Mouse (Mus musculus): ENCODE results near the gene Pik3r5.

Pik3r5 gene

DNA sequence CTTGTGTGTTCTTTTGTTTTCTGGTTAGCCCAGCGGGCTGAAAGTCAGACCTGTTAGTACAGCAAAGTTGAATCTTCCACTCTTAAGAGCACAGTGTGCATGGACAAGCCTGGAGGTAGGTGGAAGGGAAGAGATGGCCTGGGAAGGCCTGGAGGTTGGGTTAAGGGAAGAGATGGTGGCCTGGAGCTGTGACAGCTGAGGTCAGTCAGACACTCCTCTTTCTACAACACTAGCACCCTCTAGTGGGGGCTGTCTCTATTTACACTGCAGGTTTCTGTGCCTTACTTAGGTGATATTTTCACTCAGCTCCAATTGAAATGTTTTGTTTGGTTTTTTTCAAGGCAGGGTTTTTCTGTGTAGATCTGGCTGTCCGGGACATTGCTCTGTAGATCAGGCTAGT is 23.8 kb upstream of the Pik3r5 start:
- peaks cover 34% of the 10 kb centered on the region for H3K4me1 ChIP-seq (replicated peaks; ENCODE audit: low read depth, low read length)
- H3K36me3 ChIP-seq (ENCODE audit: insufficient read depth, low read length) = no peaks in the 10 kb centered on the region
- H3K4me3 ChIP-seq (replicated peaks; ENCODE audit: low read length) = no peak overlapping the region
- H3K9me3 ChIP-seq (ENCODE audit: low read length) = peaks cover under 1% of the 10 kb centered on the region; the same call in 1 of the 2 replicates
- peaks cover 32% of the 10 kb centered on the region for H3K27me3 ChIP-seq (ENCODE audit: insufficient read depth, low read length)
- TF ChIP-seq POU5F1 (IDR thresholded peaks at IDR 0.05; ENCODE audit: borderline replicate concordance, low read length) (no peak), NANOG (IDR thresholded peaks at IDR 0.05; ENCODE audit: borderline replicate concordance, low read length) (no peak), CTCF (conservative IDR thresholded peaks at IDR 0.05; ENCODE audit: low read length) (peak; percentile 82)

GRCm38 (mm10) chr11:68417001-68417400 is 14.9 kb upstream of the Pik3r5 start:
- Histone ChIP-seq H3K27me3 (ENCODE audit: insufficient read depth, low read length) (peaks cover 11% of the 10 kb centered on the region), H3K9me3 (ENCODE audit: low read length) (peaks cover 17% of the 10 kb centered on the region), H3K4me1 (replicated peaks; ENCODE audit: low read depth, low read length) (no peaks in the 10 kb centered on the region), H3K36me3 (ENCODE audit: insufficient read depth, low read length) (no peaks in the 10 kb centered on the region), H3K4me3 (replicated peaks; ENCODE audit: low read length) (no peak overlapping the region)
- TF ChIP-seq NANOG (IDR thresholded peaks at IDR 0.05; ENCODE audit: borderline replicate concordance, low read length) (no peak), POU5F1 (IDR thresholded peaks at IDR 0.05; ENCODE audit: borderline replicate concordance, low read length) (no peak), CTCF (conservative IDR thresholded peaks at IDR 0.05; ENCODE audit: low read length) (no peak)

GRCm38 (mm10) chr11:68417831-68418230 is 14.1 kb upstream of the Pik3r5 start:
- H3K4me1 ChIP-seq (replicated peaks; ENCODE audit: low read depth, low read length) = no peaks in the 10 kb centered on the region
- TF ChIP-seq CTCF (conservative IDR thresholded peaks at IDR 0.05; ENCODE audit: low read length) (peak; percentile 94), POU5F1 (IDR thresholded peaks at IDR 0.05; ENCODE audit: borderline replicate concordance, low read length) (no peak), NANOG (IDR thresholded peaks at IDR 0.05; ENCODE audit: borderline replicate concordance, low read length) (no peak)

DNA sequence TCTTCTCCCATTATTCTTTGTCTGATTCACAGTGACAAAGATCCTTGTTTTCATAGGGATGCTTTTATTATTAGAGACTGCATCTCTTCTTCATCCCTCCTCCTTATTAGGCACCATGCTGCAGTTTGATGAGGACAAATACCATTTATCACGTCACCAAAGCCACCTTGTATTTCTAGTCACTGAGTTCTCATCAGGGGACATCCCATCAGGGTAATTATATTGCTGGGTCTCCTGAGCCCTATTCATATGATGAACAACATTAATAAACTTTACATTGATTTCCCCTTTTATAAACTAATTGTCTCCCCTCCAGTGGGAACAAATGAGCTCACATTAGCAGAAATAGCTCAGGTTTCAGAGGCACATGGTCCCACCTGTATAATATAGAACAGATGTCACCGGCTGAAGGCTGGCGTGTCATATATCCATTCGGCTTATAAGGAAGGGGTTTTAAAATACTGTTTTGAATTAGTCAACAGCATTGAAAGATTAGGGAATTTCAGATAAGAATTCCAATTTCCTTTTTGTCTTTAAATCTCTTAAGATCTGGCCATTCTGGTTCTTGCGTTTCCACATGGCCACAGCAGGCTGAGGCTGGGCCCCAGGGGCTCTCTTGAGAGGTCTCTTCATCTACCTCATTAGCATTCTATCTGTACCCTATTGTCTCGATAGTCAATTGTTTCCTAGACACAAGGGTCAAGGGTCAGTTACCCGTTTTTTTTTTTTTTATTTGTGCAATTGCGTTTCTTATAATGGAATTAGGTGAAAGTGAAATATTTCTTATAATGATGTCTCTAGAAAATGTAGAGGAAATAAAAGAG is 6.2 kb upstream of the Pik3r5 start:
- Histone ChIP-seq H3K9me3 (ENCODE audit: low read length) (no peaks in the 10 kb centered on the region), H3K27me3 (ENCODE audit: insufficient read depth, low read length) (peaks cover 31% of the 10 kb centered on the region), H3K36me3 (ENCODE audit: insufficient read depth, low read length) (no peaks in the 10 kb centered on the region), H3K4me3 (replicated peaks; ENCODE audit: low read length) (no peak overlapping the region), H3K4me1 (replicated peaks; ENCODE audit: low read depth, low read length) (no peaks in the 10 kb centered on the region)
- no peak for TF ChIP-seq NANOG (IDR thresholded peaks at IDR 0.05; ENCODE audit: borderline replicate concordance, low read length)
- TF ChIP-seq CTCF (conservative IDR thresholded peaks at IDR 0.05; ENCODE audit: low read length) = no peak
- TF ChIP-seq POU5F1 (IDR thresholded peaks at IDR 0.05; ENCODE audit: borderline replicate concordance, low read length) = no peak

More at GRCm38 (mm10) chr11:68417831-68418230, 14.1 kb upstream of the Pik3r5 start:
- no peak overlapping the region for H3K4me3 ChIP-seq (replicated peaks; ENCODE audit: low read length)
- H3K9me3 ChIP-seq (ENCODE audit: low read length) = peaks cover 17% of the 10 kb centered on the region
- peaks cover 11% of the 10 kb centered on the region for H3K27me3 ChIP-seq (ENCODE audit: insufficient read depth, low read length)
- no peaks in the 10 kb centered on the region for H3K36me3 ChIP-seq (ENCODE audit: insufficient read depth, low read length)

DNA sequence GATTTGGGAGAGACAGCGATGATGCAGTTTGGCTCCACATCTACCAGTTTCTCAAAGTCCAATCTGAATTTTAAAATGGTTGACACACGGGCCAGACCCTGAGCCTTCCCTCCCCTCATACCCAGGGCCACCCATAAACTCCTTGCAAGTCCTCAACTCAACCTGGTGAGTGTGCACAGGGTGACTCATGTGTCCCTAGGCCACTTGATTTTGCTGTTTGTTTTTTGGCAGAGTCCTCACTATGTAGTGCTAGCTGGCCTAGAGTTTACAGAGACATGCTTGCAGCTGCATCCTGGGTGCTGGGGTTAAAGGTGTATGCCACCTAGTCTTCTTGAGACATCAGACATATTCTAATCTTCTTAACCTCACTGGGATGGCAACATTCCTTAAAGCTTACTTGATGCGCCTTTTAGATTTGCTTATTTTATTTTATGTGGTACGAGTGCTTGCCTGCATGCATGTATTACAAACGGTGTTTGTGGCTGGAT is 4.8 kb upstream of the Pik3r5 start:
- H3K36me3 ChIP-seq (ENCODE audit: insufficient read depth, low read length) = no peaks in the 10 kb centered on the region
- peaks cover 5% of the 10 kb centered on the region; the same call in 1 of the 2 replicates for H3K4me1 ChIP-seq (replicated peaks; ENCODE audit: low read depth, low read length)
- peaks cover 38% of the 10 kb centered on the region for H3K27me3 ChIP-seq (ENCODE audit: insufficient read depth, low read length)
- TF ChIP-seq POU5F1 (IDR thresholded peaks at IDR 0.05; ENCODE audit: borderline replicate concordance, low read length) (no peak), NANOG (IDR thresholded peaks at IDR 0.05; ENCODE audit: borderline replicate concordance, low read length) (no peak), CTCF (conservative IDR thresholded peaks at IDR 0.05; ENCODE audit: low read length) (no peak)
- H3K4me3 ChIP-seq (replicated peaks; ENCODE audit: low read length) = no peak overlapping the region
- no peaks in the 10 kb centered on the region for H3K9me3 ChIP-seq (ENCODE audit: low read length)

- no peaks in the 10 kb centered on the region for H3K9me3 ChIP-seq (ENCODE audit: low read length)
- no peak for TF ChIP-seq NANOG (IDR thresholded peaks at IDR 0.05; ENCODE audit: borderline replicate concordance, low read length)
- no peak for TF ChIP-seq CTCF (conservative IDR thresholded peaks at IDR 0.05; ENCODE audit: low read length)
- TF ChIP-seq POU5F1 (IDR thresholded peaks at IDR 0.05; ENCODE audit: borderline replicate concordance, low read length) = no peak
- peaks cover 14% of the 10 kb centered on the region for H3K4me1 ChIP-seq (replicated peaks; ENCODE audit: low read depth, low read length)
- H3K27me3 ChIP-seq (ENCODE audit: insufficient read depth, low read length) = peaks cover 70% of the 10 kb centered on the region
- H3K4me3 ChIP-seq (replicated peaks; ENCODE audit: low read length) = no peak overlapping the region
- H3K36me3 ChIP-seq (ENCODE audit: insufficient read depth, low read length) = no peaks in the 10 kb centered on the region
Observed at GRCm38 (mm10) chr11:68430662-68431061, 1.3 kb upstream of the Pik3r5 start.

GRCm38 (mm10) chr11:68432361-68433021 is 570 bp downstream of the Pik3r5 start:
- Histone ChIP-seq H3K9me3 (ENCODE audit: low read length) (no peaks in the 10 kb centered on the region), H3K27me3 (ENCODE audit: insufficient read depth, low read length) (peaks cover 76% of the 10 kb centered on the region), H3K4me3 (replicated peaks; ENCODE audit: low read length) (peak overlapping the region; percentile 80), H3K36me3 (ENCODE audit: insufficient read depth, low read length) (no peaks in the 10 kb centered on the region), H3K4me1 (replicated peaks; ENCODE audit: low read depth, low read length) (peaks cover 14% of the 10 kb centered on the region)
- TF ChIP-seq NANOG (IDR thresholded peaks at IDR 0.05; ENCODE audit: borderline replicate concordance, low read length) = no peak
- no peak for TF ChIP-seq POU5F1 (IDR thresholded peaks at IDR 0.05; ENCODE audit: borderline replicate concordance, low read length)
- TF ChIP-seq CTCF (conservative IDR thresholded peaks at IDR 0.05; ENCODE audit: low read length) = no peak

- peaks cover 22% of the 10 kb centered on the region for H3K4me1 ChIP-seq (replicated peaks; ENCODE audit: low read depth, low read length)
- H3K9me3 ChIP-seq (ENCODE audit: low read length) = no peaks in the 10 kb centered on the region
- TF ChIP-seq POU5F1 (IDR thresholded peaks at IDR 0.05; ENCODE audit: borderline replicate concordance, low read length) (no peak), NANOG (IDR thresholded peaks at IDR 0.05; ENCODE audit: borderline replicate concordance, low read length) (no peak), CTCF (conservative IDR thresholded peaks at IDR 0.05; ENCODE audit: low read length) (no peak)
- no peak overlapping the region for H3K4me3 ChIP-seq (replicated peaks; ENCODE audit: low read length)
- peaks cover 81% of the 10 kb centered on the region for H3K27me3 ChIP-seq (ENCODE audit: insufficient read depth, low read length)
- no peaks in the 10 kb centered on the region for H3K36me3 ChIP-seq (ENCODE audit: insufficient read depth, low read length)
Observed at GRCm38 (mm10) chr11:68433534-68433933, 1.6 kb downstream of the Pik3r5 start.
